Mouse (Mus musculus): Measurements from ENCODE around the gene Iqcn. TPM values are rescaled to one million over a fixed set of nuclear protein-coding genes. Genes with fewer than 3 reads are reported as not detected.

Gene Iqcn
- polyA plus RNA-seq, 1 experiment from 2014 or later, result 0.09 TPM

- Histone ChIP-seq H3K9me3 (no peaks in the 10 kb centered on the region), H3K27ac (peak overlapping the region; percentile 100), H3K4me2 (peak overlapping the region; percentile 53), H3K9ac (peak overlapping the region; percentile 68), H3K27me3 (0 out of 2 replicates have a peak, but pooled peaks cover 6% of the 10 kb centered on the region), H3K4me3 (peak overlapping the region; percentile 28; the same call in 1 of the 2 replicates), H3K36me3 (no peaks in the 10 kb centered on the region), H3K4me1 (replicated peaks) (peaks cover 52% of the 10 kb centered on the region)
- WGBS, result 47% methylated on average over 4 of the region's 4 CpGs
- no peak for ATAC-seq (ENCODE audit: low FRiP score)
Measured at GRCm38 (mm10) chr8:70696946-70697345, 6.3 kb upstream of the Iqcn start.

GRCm38 (mm10) chr8:70697366-70698250 is 5.6 kb upstream of the Iqcn start:
- Histone ChIP-seq H3K4me2 (peak overlapping the region; percentile 62), H3K9ac (peak overlapping the region; percentile 100; the same call in 1 of the 2 replicates), H3K4me3 (peak overlapping the region; percentile 96), H3K4me1 (replicated peaks) (peaks cover 54% of the 10 kb centered on the region), H3K36me3 (peaks cover 2% of the 10 kb centered on the region; the same call in 1 of the 2 replicates), H3K27ac (peak overlapping the region; percentile 100), H3K9me3 (no peaks in the 10 kb centered on the region), H3K27me3 (0 out of 2 replicates have a peak, but pooled peaks cover 6% of the 10 kb centered on the region)
- ATAC-seq (ENCODE audit: low FRiP score), result no peak
- WGBS, result 75% methylated on average over 12 of the region's 12 CpGs

- Histone ChIP-seq H3K4me2 (peak within 1 kb of the TSS; percentile 87), H3K27me3 (0 out of 2 replicates have a peak, but pooled peaks cover 6% of the 10 kb centered on the region), H3K9me3 (no peaks in the 10 kb centered on the region), H3K4me1 (replicated peaks) (peaks cover 63% of the 10 kb centered on the region), H3K27ac (peak within 1 kb of the TSS; percentile 100), H3K36me3 (peaks cover 9% of the 10 kb centered on the region), H3K9ac (peak within 1 kb of the TSS; percentile 100), H3K4me3 (peak within 1 kb of the TSS; percentile 96)
- WGBS, result under 1% methylated on average over 61 of the region's 69 CpGs
- peak; percentile 87 for ATAC-seq (ENCODE audit: low FRiP score)
Measured at GRCm38 (mm10) chr8:70698310-70699109, 4.7 kb upstream of the Iqcn start, which contains the start of gene Jund. Jund (plus strand) TSS chr8:70698949.

- peaks cover 71% of the 10 kb centered on the region for H3K4me1 ChIP-seq (replicated peaks)
- no peaks in the 10 kb centered on the region for H3K9me3 ChIP-seq
- under 1% methylated on average over 85 of the region's 89 CpGs for WGBS
- ATAC-seq (ENCODE audit: low FRiP score), result peak; percentile 7
- peaks cover 9% of the 10 kb centered on the region for H3K36me3 ChIP-seq
- 0 out of 2 replicates have a peak, but pooled peaks cover 6% of the 10 kb centered on the region for H3K27me3 ChIP-seq
- peak overlapping the region; percentile 100 for H3K27ac ChIP-seq
- H3K9ac ChIP-seq, result peak overlapping the region; percentile 100
- peak overlapping the region; percentile 96 for H3K4me3 ChIP-seq
- H3K4me2 ChIP-seq, result peak overlapping the region; percentile 87
Measured at GRCm38 (mm10) chr8:70699116-70699833, 4.0 kb upstream of the Iqcn start.

- peak overlapping the region; percentile 100 for H3K9ac ChIP-seq
- under 1% methylated on average over 55 of the region's 59 CpGs for WGBS
- no peaks in the 10 kb centered on the region for H3K9me3 ChIP-seq
- H3K27me3 ChIP-seq, result 0 out of 2 replicates have a peak, but pooled peaks cover under 1% of the 10 kb centered on the region
- H3K4me3 ChIP-seq, result peak overlapping the region; percentile 96
- H3K4me2 ChIP-seq, result peak overlapping the region; percentile 87
- H3K27ac ChIP-seq, result peak overlapping the region; percentile 100
- 0 out of 2 replicates have a peak, but pooled peaks have one; percentile 1 for ATAC-seq (ENCODE audit: low FRiP score)
- peaks cover 9% of the 10 kb centered on the region for H3K36me3 ChIP-seq
- peaks cover 71% of the 10 kb centered on the region for H3K4me1 ChIP-seq (replicated peaks)
Measured at GRCm38 (mm10) chr8:70699834-70700554, 3.3 kb upstream of the Iqcn start.

- Histone ChIP-seq H3K27ac (peak overlapping the region; percentile 100), H3K4me2 (peak overlapping the region; percentile 87), H3K9ac (peak overlapping the region; percentile 100), H3K9me3 (no peaks in the 10 kb centered on the region), H3K36me3 (peaks cover 9% of the 10 kb centered on the region), H3K4me1 (replicated peaks) (peaks cover 65% of the 10 kb centered on the region), H3K4me3 (peak overlapping the region; percentile 96), H3K27me3 (no peaks in the 10 kb centered on the region)
- ATAC-seq (ENCODE audit: low FRiP score), result peak; percentile 23; the same call in 1 of the 2 replicates
- WGBS, result under 1% methylated on average over 14 of the region's 20 CpGs
Measured at GRCm38 (mm10) chr8:70700555-70700922, 2.7 kb upstream of the Iqcn start.

GRCm38 (mm10) chr8:70701048-70701981 is 1.9 kb upstream of the Iqcn start:
- no peaks in the 10 kb centered on the region for H3K9me3 ChIP-seq
- WGBS, result 52% methylated on average over 10 of the region's 10 CpGs
- no peak for ATAC-seq (ENCODE audit: low FRiP score)
- peak overlapping the region; percentile 87 for H3K4me2 ChIP-seq
- H3K4me1 ChIP-seq (replicated peaks), result peaks cover 58% of the 10 kb centered on the region
- peak overlapping the region; percentile 96 for H3K4me3 ChIP-seq
- peak overlapping the region; percentile 100 for H3K27ac ChIP-seq
- H3K36me3 ChIP-seq, result peaks cover 9% of the 10 kb centered on the region
- no peaks in the 10 kb centered on the region for H3K27me3 ChIP-seq
- peak overlapping the region; percentile 100 for H3K9ac ChIP-seq

- Histone ChIP-seq H3K4me3 (peak overlapping the region; percentile 96), H3K4me1 (replicated peaks) (peaks cover 49% of the 10 kb centered on the region), H3K27me3 (no peaks in the 10 kb centered on the region), H3K9me3 (no peaks in the 10 kb centered on the region), H3K4me2 (peak overlapping the region; percentile 87), H3K9ac (peak overlapping the region; percentile 100), H3K36me3 (peaks cover 9% of the 10 kb centered on the region), H3K27ac (no peak overlapping the region)
- 87% methylated on average over 2 of the region's 2 CpGs for whole genome bisulfite sequencing
- no peak for ATAC-seq (ENCODE audit: low FRiP score)
Measured at GRCm38 (mm10) chr8:70701982-70702841, 1.0 kb upstream of the Iqcn start.

- Histone ChIP-seq H3K27me3 (no peaks in the 10 kb centered on the region), H3K4me2 (peak overlapping the region; percentile 87), H3K4me1 (replicated peaks) (peaks cover 43% of the 10 kb centered on the region), H3K36me3 (peaks cover 9% of the 10 kb centered on the region), H3K9me3 (no peaks in the 10 kb centered on the region), H3K9ac (peak overlapping the region; percentile 100), H3K4me3 (0 out of 2 replicates have a peak overlapping the region, but pooled peaks have one; percentile 96), H3K27ac (no peak overlapping the region)
- WGBS, result 84% methylated on average over 3 of the region's 3 CpGs
- no peak for ATAC-seq (ENCODE audit: low FRiP score)
Measured at GRCm38 (mm10) chr8:70702842-70703182, 445 bp upstream of the Iqcn start.

GRCm38 (mm10) chr8:70708281-70708680 is 5.0 kb downstream of the Iqcn start:
- H3K9ac ChIP-seq, result no peak overlapping the region
- H3K4me3 ChIP-seq, result no peak overlapping the region
- H3K9me3 ChIP-seq, result no peaks in the 10 kb centered on the region
- H3K27me3 ChIP-seq, result no peaks in the 10 kb centered on the region
- 89% methylated on average over 14 of the region's 14 CpGs for WGBS
- no peak overlapping the region for H3K4me2 ChIP-seq
- peaks cover 10% of the 10 kb centered on the region; the same call in 1 of the 2 replicates for H3K36me3 ChIP-seq
- no peak overlapping the region for H3K27ac ChIP-seq
- peaks cover 11% of the 10 kb centered on the region for H3K4me1 ChIP-seq (replicated peaks)
- ATAC-seq (ENCODE audit: low FRiP score), result no peak

Measured in hindbrain, embryonic 13.5 days (tissue).